Mouse (Mus musculus) forebrain, embryonic 10.5 days (tissue): ENCODE measurements around the gene Tep1. TPM values are rescaled to one million over a fixed set of nuclear protein-coding genes. Genes with fewer than 3 reads are reported as not detected.

Experiments used
- DNase-seq: peaks from one replicate; pipeline ENCODE4 v3.0.0-alpha.2; 2017; ENCODE audit warnings: low spot score; ENCODE audit errors: extremely low spot score
- H3K27ac ChIP-seq: fragments of 300-500 bp; sonication (generic); 2 replicates; pipeline ENCODE4 v1.5.1; 2016; ENCODE audit warnings: mild to moderate bottlenecking
- H3K27me3 ChIP-seq: fragments of 300-500 bp; sonication (generic); 2 replicates; pipeline ENCODE4 v1.6.1; 2016; ENCODE audit warnings: mild to moderate bottlenecking; ENCODE audit not compliant: poor library complexity, severe bottlenecking
- H3K36me3 ChIP-seq: fragments of 300-500 bp; sonication (generic); replicated peaks from 2 replicates; pipeline ENCODE4 v1.6.1; 2016; ENCODE audit warnings: mild to moderate bottlenecking, moderate library complexity
- H3K4me1 ChIP-seq: fragments of 300-500 bp; sonication (generic); 2 replicates; pipeline ENCODE4 v1.6.1; 2016
- H3K4me3 ChIP-seq: fragments of 300-500 bp; sonication (generic); 2 replicates; pipeline ENCODE4 v1.5.1; 2016; ENCODE audit warnings: mild to moderate bottlenecking, moderate library complexity
- H3K9me3 ChIP-seq: fragments of 300-500 bp; sonication (generic); 2 replicates; pipeline ENCODE4 v1.6.1; 2016; ENCODE audit warnings: mild to moderate bottlenecking, moderate library complexity
- WGBS: fragments of 180-500 bp; shearing (Covaris S2); methylation state at CpG from one replicate; pipeline ENCODE4 v1.1.7; 2016; 5-methylcytosine and 5-hydroxymethylcytosine counted together
- polyA plus RNA-seq: library from polyadenylated mRNA; unstranded; fragments of >200 nt; fragmentation: Nextera tagmentation; extraction: Ambion mirVana; gene quantifications from 2 replicates; pipeline ENCODE4 v1.2.1, GENCODE M21; 2016

Tep1 gene
- polyA plus RNA-seq, 1 experiment from 2014 or later: 5.2 TPM

GRCm38 (mm10) chr14:50802441-50802840 is 67.9 kb downstream of the Tep1 start:
- Histone ChIP-seq H3K27ac (no peak overlapping the region), H3K9me3 (no peaks in the 10 kb centered on the region), H3K4me1 (peaks cover 8% of the 10 kb centered on the region; the same call in 1 of the 2 replicates), H3K4me3 (no peak overlapping the region), H3K36me3 (no peaks in the 10 kb centered on the region), H3K27me3 (no peaks in the 10 kb centered on the region)
- 88% methylated on average over 6 of the region's 6 CpGs for WGBS
- no peak for DNase-seq

DNA sequence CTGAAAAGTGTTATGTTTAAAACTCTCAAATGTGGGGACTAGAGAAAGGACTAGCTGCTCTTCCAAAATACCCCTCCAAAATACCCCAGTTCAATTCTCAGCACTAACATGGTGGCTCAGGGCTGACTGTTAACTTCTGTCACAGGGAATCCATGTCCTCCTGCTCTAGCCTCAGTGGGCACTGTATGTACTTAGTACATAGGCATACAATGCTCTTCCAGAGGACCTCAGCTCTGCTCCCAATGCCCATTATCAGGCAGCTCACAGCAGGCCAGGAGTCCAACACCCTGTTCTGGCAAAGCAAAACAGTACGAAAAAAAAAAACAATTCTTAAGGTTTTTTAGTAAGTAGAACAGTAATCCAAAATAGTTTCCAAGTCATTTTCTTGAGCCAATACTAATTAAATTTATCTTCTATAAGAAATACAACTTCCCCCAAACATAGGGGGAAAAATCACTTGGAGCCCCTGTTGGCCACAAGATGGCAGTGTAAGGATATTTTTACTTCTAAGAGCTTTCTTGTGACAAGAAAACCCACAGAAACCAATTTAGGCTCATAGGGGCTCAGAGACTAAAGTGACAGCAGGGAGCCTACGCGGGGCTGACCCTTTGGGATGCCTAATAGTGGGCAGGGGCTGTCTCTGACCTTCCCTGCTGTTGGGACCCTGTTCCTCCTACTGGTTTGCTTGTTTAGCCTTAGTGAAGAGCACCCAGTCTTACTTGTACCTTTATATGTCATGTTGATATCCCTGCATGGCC is 70.7 kb downstream of the Tep1 start:
- 0 out of 2 replicates have a peak overlapping the region, but pooled peaks have one; percentile 26 for H3K27ac ChIP-seq
- 5% methylated on average over 3 of the region's 3 CpGs for WGBS
- no peak overlapping the region for H3K4me3 ChIP-seq
- peak; percentile 27 for DNase-seq
- H3K27me3 ChIP-seq: no peaks in the 10 kb centered on the region
- no peaks in the 10 kb centered on the region for H3K36me3 ChIP-seq
- no peaks in the 10 kb centered on the region for H3K4me1 ChIP-seq
- H3K9me3 ChIP-seq: no peaks in the 10 kb centered on the region

DNA sequence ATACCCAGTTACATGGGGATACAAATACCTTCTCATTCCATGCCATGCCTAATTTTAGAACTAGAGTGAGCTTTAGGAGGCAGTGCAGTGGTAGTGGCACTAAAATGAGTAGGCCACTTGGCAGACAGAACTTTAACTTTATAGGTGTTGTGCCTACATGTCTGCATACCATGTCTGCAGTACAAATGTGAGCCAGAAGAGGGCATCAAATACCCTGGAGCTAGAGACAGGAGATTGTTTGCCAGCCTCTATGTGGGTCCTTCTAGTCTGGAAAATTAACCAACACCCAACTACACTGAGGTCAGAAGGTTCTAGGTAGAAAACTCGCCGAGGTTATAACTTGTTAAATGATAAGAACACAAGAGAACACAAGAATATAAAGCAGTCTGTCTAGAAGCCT is 71.8 kb downstream of the Tep1 start:
- Histone ChIP-seq H3K9me3 (no peaks in the 10 kb centered on the region), H3K4me3 (no peak overlapping the region), H3K27ac (no peak overlapping the region), H3K4me1 (no peaks in the 10 kb centered on the region), H3K27me3 (no peaks in the 10 kb centered on the region), H3K36me3 (no peaks in the 10 kb centered on the region)
- 70% methylated on average over 2 of the region's 2 CpGs for WGBS
- no peak for DNase-seq

DNA sequence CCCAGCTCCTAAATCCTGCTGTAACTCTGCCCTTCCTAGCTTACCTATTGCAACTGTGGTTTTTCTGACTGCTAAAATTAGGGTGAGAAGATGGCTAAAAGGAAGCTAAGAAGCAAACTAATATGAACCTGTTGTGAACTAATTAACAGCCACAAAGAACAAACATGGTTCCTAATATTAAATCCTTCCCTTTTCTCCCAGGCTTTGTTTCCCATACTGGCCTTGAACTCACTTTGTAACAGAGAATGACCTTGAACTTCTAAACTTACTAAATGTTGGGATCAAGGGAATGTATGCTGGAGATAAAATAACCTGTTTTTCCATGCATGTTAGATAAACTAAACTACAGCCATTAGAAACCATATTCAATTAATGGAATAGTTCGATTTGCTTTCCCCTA is 73.9 kb downstream of the Tep1 start:
- Histone ChIP-seq H3K27ac (no peak overlapping the region), H3K36me3 (no peaks in the 10 kb centered on the region), H3K9me3 (no peaks in the 10 kb centered on the region), H3K4me1 (no peaks in the 10 kb centered on the region), H3K27me3 (no peaks in the 10 kb centered on the region), H3K4me3 (no peak overlapping the region)
- WGBS: 81% methylated on average over 1 of the region's 1 CpGs
- no peak for DNase-seq

GRCm38 (mm10) chr14:50795965-50796364 is 74.4 kb downstream of the Tep1 start:
- Histone ChIP-seq H3K27ac (no peak overlapping the region), H3K4me3 (no peak overlapping the region), H3K27me3 (no peaks in the 10 kb centered on the region), H3K9me3 (no peaks in the 10 kb centered on the region), H3K4me1 (no peaks in the 10 kb centered on the region), H3K36me3 (no peaks in the 10 kb centered on the region)
- no peak for DNase-seq
- WGBS: 88% methylated on average over 4 of the region's 4 CpGs

DNA sequence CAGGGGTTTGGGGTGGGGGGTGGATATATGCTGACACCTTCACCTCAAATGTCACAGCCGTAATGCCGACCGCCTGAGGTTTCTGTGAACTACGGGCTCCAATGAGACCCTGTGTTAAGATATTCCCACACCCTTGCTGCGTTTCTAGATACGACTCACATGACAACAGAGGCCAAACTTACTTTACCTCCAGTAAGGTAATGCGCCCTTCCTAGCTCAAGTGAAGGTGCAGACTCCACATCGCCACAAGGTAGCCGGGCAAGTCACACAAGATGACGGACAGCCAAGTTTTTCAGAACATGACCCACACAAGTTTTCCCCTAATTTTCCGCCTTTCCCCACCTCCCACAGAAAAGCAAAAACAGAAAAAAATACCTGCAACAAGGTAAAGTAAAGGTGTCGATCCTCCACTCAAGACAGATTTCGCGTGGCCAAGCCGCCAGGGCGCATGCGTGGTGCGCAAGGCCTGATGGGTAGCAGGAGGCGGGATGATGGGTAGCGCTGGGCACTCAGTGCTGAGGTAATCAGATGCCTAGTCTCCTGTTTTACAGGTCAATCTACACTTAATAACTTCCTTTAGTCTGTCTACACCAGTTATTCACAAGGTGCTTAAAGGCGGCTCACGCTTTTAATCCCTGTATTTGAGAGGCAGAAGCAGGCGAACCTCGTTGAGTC is 75.0 kb downstream of the Tep1 start:
- Histone ChIP-seq H3K9me3 (no peaks in the 10 kb centered on the region), H3K4me3 (no peak overlapping the region), H3K27ac (no peak overlapping the region), H3K27me3 (no peaks in the 10 kb centered on the region), H3K36me3 (no peaks in the 10 kb centered on the region), H3K4me1 (no peaks in the 10 kb centered on the region)
- DNase-seq: no peak
- WGBS: 93% methylated on average over 24 of the region's 24 CpGs

DNA sequence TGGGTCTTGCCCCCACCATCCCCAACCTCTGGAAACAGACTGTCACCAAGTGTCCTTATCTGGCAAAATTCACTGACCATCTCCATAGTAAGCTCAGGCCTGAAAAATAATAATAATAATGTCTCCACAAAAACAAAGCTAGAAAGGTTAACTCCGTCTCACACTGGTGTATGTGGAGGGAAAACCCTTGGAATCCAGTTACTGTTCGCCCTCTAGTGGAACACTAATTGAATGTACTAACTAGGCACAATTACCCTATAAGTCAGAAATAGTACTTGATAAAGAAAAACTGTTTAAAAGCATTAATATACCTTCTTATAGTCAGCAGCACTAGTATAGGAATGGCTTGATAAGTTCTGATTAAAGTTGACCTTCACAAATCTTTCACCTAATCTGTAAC is 82.2 kb downstream of the Tep1 start:
- H3K9me3 ChIP-seq: no peaks in the 10 kb centered on the region
- peaks cover 11% of the 10 kb centered on the region for H3K4me1 ChIP-seq
- no peaks in the 10 kb centered on the region for H3K27me3 ChIP-seq
- 0 out of 2 replicates have a peak, but pooled peaks cover 2% of the 10 kb centered on the region for H3K36me3 ChIP-seq
- WGBS: 24% methylated on average over 2 of the region's 2 CpGs
- no peak overlapping the region for H3K4me3 ChIP-seq
- H3K27ac ChIP-seq: no peak overlapping the region
- DNase-seq: no peak

- Histone ChIP-seq H3K27ac (peak within 1 kb of the TSS; percentile 94), H3K4me1 (peaks cover 11% of the 10 kb centered on the region), H3K27me3 (no peaks in the 10 kb centered on the region), H3K36me3 (peaks cover 28% of the 10 kb centered on the region), H3K4me3 (peak within 1 kb of the TSS; percentile 83), H3K9me3 (no peaks in the 10 kb centered on the region)
- WGBS: 2% methylated on average over 21 of the region's 21 CpGs
- peak; percentile 92 for DNase-seq
Measured at GRCm38 (mm10) chr14:50785251-50785637, 85.1 kb downstream of the Tep1 start, which contains the start of gene Ttc5. TSS of gene Ttc5 (minus strand) at chr14:50785519.

- Histone ChIP-seq H3K27ac (peak overlapping the region; percentile 94), H3K27me3 (no peaks in the 10 kb centered on the region), H3K4me1 (peaks cover 11% of the 10 kb centered on the region), H3K4me3 (peak overlapping the region; percentile 83), H3K9me3 (no peaks in the 10 kb centered on the region), H3K36me3 (peaks cover 34% of the 10 kb centered on the region)
- 30% methylated on average over 16 of the region's 16 CpGs for WGBS
- DNase-seq: no peak
Measured at GRCm38 (mm10) chr14:50784391-50785250, 85.7 kb downstream of the Tep1 start.

GRCm38 (mm10) chr14:50782166-50782565 is 88.2 kb downstream of the Tep1 start:
- H3K4me1 ChIP-seq: peaks cover 11% of the 10 kb centered on the region
- H3K9me3 ChIP-seq: no peaks in the 10 kb centered on the region
- no peak overlapping the region for H3K4me3 ChIP-seq
- H3K27me3 ChIP-seq: no peaks in the 10 kb centered on the region
- H3K27ac ChIP-seq: no peak overlapping the region
- 89% methylated on average over 3 of the region's 3 CpGs for WGBS
- DNase-seq: no peak
- peaks cover 50% of the 10 kb centered on the region for H3K36me3 ChIP-seq
